Mouse (Mus musculus) MEL (cell line): Measurements from ENCODE around the gene Sema6d. TPM values are rescaled to one million over a fixed set of nuclear protein-coding genes. Genes with fewer than 3 reads are reported as not detected.

Source experiments
- DNase-seq: peaks from one replicate; pipeline ENCODE4 v3.0.0; 2011; ENCODE audit warnings: low read depth, low spot score
- H3K27ac ChIP-seq: 2 replicates; pipeline ENCODE4 v1.5.1; 2012; ENCODE audit warnings: low read depth, mild to moderate bottlenecking, control low read depth, low read length, moderate library complexity; ENCODE audit not compliant: control insufficient read depth
- H3K27me3 ChIP-seq, 2 experiments: fragments of 150-350 bp in 1 of 2; sonication (generic) in 1 of 2; 2 replicates each; pipeline ENCODE4 v1.6.1; 2012; ENCODE audit warnings: low read length in 2 of 2, mild to moderate bottlenecking in 2 of 2, improper control_type of control experiment in 1 of 2, moderate library complexity in 1 of 2; ENCODE audit not compliant: insufficient read depth in 2 of 2, control insufficient read depth in 1 of 2
- H3K36me3 ChIP-seq, 2 experiments: 2 replicates each; pipeline ENCODE4 v1.6.1; 2012 to 2014; ENCODE audit warnings: low read length in 2 of 2, improper control_type of control experiment in 1 of 2, inconsistent platforms in 1 of 2, mild to moderate bottlenecking in 1 of 2; ENCODE audit not compliant: insufficient read depth in 2 of 2, control insufficient read depth in 1 of 2
- H3K4me1 ChIP-seq, 2 experiments: fragments of 150-350 bp in 1 of 2; sonication (generic) in 1 of 2; 2 replicates each; pipeline ENCODE4 v1.6.1; 2012; ENCODE audit warnings: low read length in 2 of 2, improper control_type of control experiment in 1 of 2, mild to moderate bottlenecking in 1 of 2; ENCODE audit not compliant: insufficient read depth in 2 of 2, control insufficient read depth in 1 of 2
- H3K4me3 ChIP-seq, 2 experiments: fragments of 150-350 bp in 1 of 2; sonication (generic) in 1 of 2; 2 replicates each; pipeline ENCODE4 v1.5.1; 2012; ENCODE audit warnings: low read depth in 2 of 2, low read length in 2 of 2, mild to moderate bottlenecking in 2 of 2, moderate library complexity in 2 of 2, control low read depth in 1 of 2, improper control_type of control experiment in 1 of 2; ENCODE audit not compliant: control insufficient read depth in 1 of 2, insufficient read depth in 1 of 2
- H3K79me2 ChIP-seq: 2 replicates; pipeline ENCODE4 v1.6.1; 2012; ENCODE audit warnings: mild to moderate bottlenecking, low read length, moderate library complexity; ENCODE audit not compliant: control insufficient read depth, poor library complexity, insufficient read depth
- H3K9ac ChIP-seq: 2 replicates; pipeline ENCODE4 v1.6.1; 2012; ENCODE audit warnings: low read depth, mild to moderate bottlenecking, control low read depth, low read length, moderate library complexity; ENCODE audit not compliant: control insufficient read depth, poor library complexity, severe bottlenecking
- H3K9me3 ChIP-seq: fragments of 150-350 bp; sonication (generic); replicated peaks from 2 replicates; pipeline ENCODE4 v1.6.1; 2012; ENCODE audit warnings: mild to moderate bottlenecking, low read length, improper control_type of control experiment, moderate library complexity; ENCODE audit not compliant: insufficient read depth
- BHLHE40 ChIP-seq: IDR thresholded peaks from 2 replicates; pipeline ENCODE4 v1.6.1; 2012; ENCODE audit warnings: low read depth, mild to moderate bottlenecking, inconsistent platforms, low read length, improper control_type of control experiment, borderline replicate concordance
- E2F4 ChIP-seq: IDR thresholded peaks from 2 replicates; pipeline ENCODE4 v1.6.1; 2011; ENCODE audit warnings: low read depth, low read length, improper control_type of control experiment, borderline replicate concordance
- ELF1 ChIP-seq: IDR thresholded peaks from 2 replicates; pipeline ENCODE4 v1.6.1; 2014; ENCODE audit warnings: low read depth, mild to moderate bottlenecking, inconsistent platforms, low read length, improper control_type of control experiment, moderate library complexity
- ETS1 ChIP-seq: IDR thresholded peaks from 2 replicates; pipeline ENCODE4 v1.6.1; 2012; ENCODE audit warnings: low read depth, mild to moderate bottlenecking, inconsistent platforms, low read length, improper control_type of control experiment, moderate library complexity
- GABPA ChIP-seq: IDR thresholded peaks from 2 replicates; pipeline ENCODE4 v1.6.1; 2012; ENCODE audit warnings: low read depth, mild to moderate bottlenecking, inconsistent platforms, low read length, improper control_type of control experiment, moderate library complexity
- GATA1 ChIP-seq: IDR thresholded peaks from 2 replicates; pipeline ENCODE4 v1.6.1; 2011; ENCODE audit warnings: low read depth, low read length, improper control_type of control experiment
- HCFC1 ChIP-seq: IDR thresholded peaks from 2 replicates; pipeline ENCODE4 v1.6.1; 2012; ENCODE audit warnings: low read depth, mild to moderate bottlenecking, inconsistent platforms, low read length, improper control_type of control experiment, moderate library complexity
- KAT2A ChIP-seq: conservative IDR thresholded peaks from 2 replicates; pipeline ENCODE4 v1.6.1; 2012; ENCODE audit warnings: low read depth, low read length, improper control_type of control experiment, inconsistent platforms
- MAFK ChIP-seq: IDR thresholded peaks from 2 replicates; pipeline ENCODE4 v1.6.1; 2011; ENCODE audit warnings: low read depth, mild to moderate bottlenecking, low read length, improper control_type of control experiment, borderline replicate concordance
- MAZ ChIP-seq: IDR thresholded peaks from 2 replicates; pipeline ENCODE4 v1.6.1; 2012; ENCODE audit warnings: low read depth, mild to moderate bottlenecking, inconsistent platforms, low read length, improper control_type of control experiment
- MEF2A ChIP-seq: IDR thresholded peaks from 2 replicates; pipeline ENCODE4 v1.6.1; 2014; ENCODE audit warnings: low read depth, mild to moderate bottlenecking, inconsistent platforms, low read length, improper control_type of control experiment; ENCODE audit not compliant: poor library complexity, insufficient replicate concordance, severe bottlenecking; ENCODE audit errors: extremely low read depth
- MXI1 ChIP-seq: IDR thresholded peaks from 2 replicates; pipeline ENCODE4 v1.6.1; 2011; ENCODE audit warnings: mild to moderate bottlenecking, low read depth, low read length, improper control_type of control experiment
- MYB ChIP-seq: IDR thresholded peaks from 2 replicates; pipeline ENCODE4 v1.6.1; 2011; ENCODE audit warnings: mild to moderate bottlenecking, low read depth, low read length, improper control_type of control experiment
- MYC ChIP-seq: IDR thresholded peaks from 2 replicates; pipeline ENCODE4 v1.6.1; 2011; ENCODE audit warnings: low read depth, mild to moderate bottlenecking, low read length, improper control_type of control experiment, moderate library complexity
- NELFE ChIP-seq: IDR thresholded peaks from 2 replicates; pipeline ENCODE4 v1.6.1; 2011; ENCODE audit warnings: low read depth, low read length, improper control_type of control experiment
- POLR2A ChIP-seq, 2 experiments: IDR thresholded peaks; 2 replicates each; pipeline ENCODE4 v1.6.1; 2011 to 2012; ENCODE audit warnings: low read length in 2 of 2, mild to moderate bottlenecking in 2 of 2, control low read depth in 1 of 2, improper control_type of control experiment in 1 of 2, low read depth in 1 of 2, moderate library complexity in 1 of 2; ENCODE audit not compliant: control insufficient read depth in 1 of 2, insufficient read depth in 1 of 2, poor library complexity in 1 of 2
- POLR2AphosphoS2 ChIP-seq: IDR thresholded peaks from 2 replicates; pipeline ENCODE4 v1.6.1; 2011; ENCODE audit warnings: low read length, improper control_type of control experiment
- TAL1 ChIP-seq: IDR thresholded peaks from 2 replicates; pipeline ENCODE4 v1.6.1; 2012; ENCODE audit warnings: mild to moderate bottlenecking, inconsistent platforms, low read length, moderate library complexity, mixed read lengths
- TCF12 ChIP-seq: IDR thresholded peaks from 2 replicates; pipeline ENCODE4 v1.6.1; 2014; ENCODE audit warnings: low read depth, mild to moderate bottlenecking, inconsistent platforms, low read length, improper control_type of control experiment, moderate library complexity
- UBTF ChIP-seq: IDR thresholded peaks from 2 replicates; pipeline ENCODE4 v1.6.1; 2012; ENCODE audit warnings: low read depth, mild to moderate bottlenecking, inconsistent platforms, low read length, improper control_type of control experiment, moderate library complexity, borderline replicate concordance; ENCODE audit not compliant: insufficient read depth
- USF1 ChIP-seq: IDR thresholded peaks from 2 replicates; pipeline ENCODE4 v1.6.1; 2014; ENCODE audit warnings: low read depth, mild to moderate bottlenecking, inconsistent platforms, low read length, improper control_type of control experiment, moderate library complexity
- ZMIZ1 ChIP-seq: IDR thresholded peaks from 2 replicates; pipeline ENCODE4 v1.6.1; 2012; ENCODE audit warnings: low read depth, mild to moderate bottlenecking, inconsistent platforms, low read length, improper control_type of control experiment, moderate library complexity
- ZNF384 ChIP-seq: IDR thresholded peaks from 2 replicates; pipeline ENCODE4 v1.6.1; 2012; ENCODE audit warnings: low read depth, mild to moderate bottlenecking, inconsistent platforms, low read length, improper control_type of control experiment
- polyA plus RNA-seq, 2 experiments: library from polyadenylated mRNA; stranded (reverse) in 1 of 2; unstranded in 1 of 2; fragments of >175 nt in 1 of 2; fragments of >200 nt in 1 of 2; gene quantifications; 2 replicates each; pipeline versions ENCODE4 v1.2.1 to v1.2.4; 2012; ENCODE audit warnings: low replicate concordance in 2 of 2, low read depth in 1 of 2; ENCODE audit not compliant: insufficient read length in 2 of 2, insufficient read depth in 1 of 2, missing spikeins in 1 of 2
- total RNA-seq: library from RNA; depleted of rRNA; stranded (reverse); fragments of 300-350 nt; gene quantifications from 2 replicates; pipeline ENCODE4 v1.2.3, GENCODE M21; 2012

The Sema6d gene
- total and polyA plus RNA-seq, 3 experiments, result not detected

DNA sequence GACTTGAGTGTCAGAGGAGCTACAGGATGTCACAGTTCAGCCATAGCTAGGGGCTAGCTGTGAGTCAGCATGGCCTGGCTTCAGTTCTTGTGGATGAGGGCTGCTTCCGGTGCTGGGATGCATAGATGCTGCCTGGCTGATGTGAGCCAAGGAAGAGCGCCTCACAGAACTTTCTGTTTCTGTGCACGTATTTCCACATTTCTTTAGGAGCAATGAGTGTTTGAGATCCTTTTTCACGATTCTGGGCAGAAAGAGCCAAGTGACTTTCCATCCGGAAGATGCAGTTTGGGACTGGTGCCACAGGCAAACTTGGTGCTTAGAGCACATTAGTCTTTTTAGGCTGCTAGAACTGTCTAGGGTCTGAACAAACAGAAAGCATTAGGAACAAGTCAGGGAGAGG lies 561.4 kb downstream of the Sema6d start:
- no peak for TF ChIP-seq BHLHE40
- TF ChIP-seq GATA1, result no peak
- TF ChIP-seq MXI1, result no peak
- no peak for TF ChIP-seq E2F4
- TF ChIP-seq USF1, result no peak
- TF ChIP-seq POLR2AphosphoS2, result no peak
- TF ChIP-seq ZNF384, result no peak
- H3K4me1 ChIP-seq, result no peaks in the 10 kb centered on the region
- DNase-seq, result no peak
- H3K27me3 ChIP-seq, result no peaks in the 10 kb centered on the region
- H3K9me3 ChIP-seq, result no peaks in the 10 kb centered on the region
- H3K27ac ChIP-seq, result no peak overlapping the region
- no peaks in the 10 kb centered on the region for H3K36me3 ChIP-seq
- H3K9ac ChIP-seq, result no peak overlapping the region
- H3K79me2 ChIP-seq, result no peaks in the 10 kb centered on the region
- H3K4me3 ChIP-seq, result no peak overlapping the region

DNA sequence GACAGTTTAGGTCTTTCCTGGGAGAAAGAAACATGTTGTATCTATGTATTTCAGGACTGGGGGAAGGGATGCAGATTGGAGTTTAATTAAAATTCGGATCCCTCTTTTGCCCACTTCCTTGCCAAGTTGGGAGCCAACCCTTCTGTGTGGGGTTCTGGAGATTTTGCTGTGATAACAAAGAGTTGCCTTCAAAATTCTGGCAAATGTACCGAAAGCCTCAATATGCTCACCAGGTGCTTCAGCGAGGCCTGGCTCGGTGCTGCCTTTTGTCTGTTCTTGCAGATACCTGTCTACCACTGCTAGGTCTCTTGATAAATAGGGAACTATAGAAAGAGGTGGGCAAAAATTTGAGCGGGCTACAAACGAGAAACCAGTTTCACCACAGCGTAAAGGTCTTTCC lies 563.4 kb downstream of the Sema6d start:
- no peaks in the 10 kb centered on the region for H3K4me1 ChIP-seq
- no peak for DNase-seq
- H3K27ac ChIP-seq, result no peak overlapping the region
- H3K9ac ChIP-seq, result no peak overlapping the region
- TF ChIP-seq POLR2AphosphoS2 (no peak), TCF12 (no peak), HCFC1 (no peak), POLR2A (IDR thresholded peaks at IDR 0.05; ENCODE audit: control insufficient read depth in 1 of 2, insufficient read depth in 1 of 2, low read depth in 1 of 2, low read length in 2 of 2, poor library complexity in 1 of 2) (no peak), MYB (no peak), MEF2A (no peak), KAT2A (no peak), ZMIZ1 (no peak), MYC (no peak), MAFK (no peak), TAL1 (no peak), UBTF (no peak), MAZ (no peak), GABPA (no peak), ELF1 (no peak), NELFE (no peak), ETS1 (no peak)
- H3K9me3 ChIP-seq, result no peaks in the 10 kb centered on the region
- H3K36me3 ChIP-seq, result no peaks in the 10 kb centered on the region
- H3K79me2 ChIP-seq, result no peaks in the 10 kb centered on the region
- H3K27me3 ChIP-seq, result no peaks in the 10 kb centered on the region
- H3K4me3 ChIP-seq, result no peak overlapping the region
